Mouse (Mus musculus): Measurements from ENCODE around the gene Alox15. TPM values are rescaled to one million over a fixed set of nuclear protein-coding genes. Genes with fewer than 3 reads are reported as not detected.

Gene Alox15
- polyA plus RNA-seq, 1 experiment from 2014 or later, result not detected

Other genes with a start within 250 kb of the Alox15 start
- 1.6 to 5.1 TPM (median 3.1 TPM) in 3 replicates for gene Mgl2, start 221.7 kb downstream of the Alox15 start, polyA plus RNA-seq (2018)
- 10.4 to 103 TPM (median 37.8 TPM) in 3 replicates for gene Clec10a, start 195.8 kb downstream of the Alox15 start, polyA plus RNA-seq (2018)
- gene Slc16a11, start 139.3 kb downstream of the Alox15 start, polyA plus RNA-seq (2018), result not detected in 3 replicates
- gene Slc16a13, start 131.0 kb downstream of the Alox15 start, polyA plus RNA-seq (2018), result 7.4 to 12.5 TPM (median 10.7 TPM) in 3 replicates
- 0.14 TPM in 1 of 3 replicates, not detected in the others for gene Bcl6b, start 122.2 kb downstream of the Alox15 start, polyA plus RNA-seq (2018)
- gene 0610010K14Rik, start 114.1 kb downstream of the Alox15 start, polyA plus RNA-seq (2018), result 55.0 to 61.6 TPM (median 59.2 TPM) in 3 replicates
- gene Gm21988, start 112.2 kb downstream of the Alox15 start, polyA plus RNA-seq (2018), result 2.6 to 6.0 TPM (median 4.8 TPM) in 3 replicates
- 534 to 573 TPM (median 562 TPM) in 3 replicates for gene Rnasek, start 112.2 kb downstream of the Alox15 start, polyA plus RNA-seq (2018)
- 0.09 to 0.95 TPM (median 0.17 TPM) in 3 replicates for gene Alox12, start 96.7 kb downstream of the Alox15 start, polyA plus RNA-seq (2018)
- not detected in 3 replicates for gene Alox12e, start 29.4 kb downstream of the Alox15 start, polyA plus RNA-seq (2018)
- 16.8 to 21.8 TPM (median 20.3 TPM) in 3 replicates for gene Pelp1, start 58.0 kb upstream of the Alox15 start, polyA plus RNA-seq (2018)
- gene Arrb2, start 80.6 kb upstream of the Alox15 start, polyA plus RNA-seq (2018), result 230 to 319 TPM (median 312 TPM) in 3 replicates
- gene Med11, start 99.9 kb upstream of the Alox15 start, polyA plus RNA-seq (2018), result 29.8 to 44.9 TPM (median 39.4 TPM) in 3 replicates
- 2.4 to 5.2 TPM (median 4.4 TPM) in 3 replicates for gene Zmynd15, start 107.4 kb upstream of the Alox15 start, polyA plus RNA-seq (2018)
- gene Cxcl16, start 108.0 kb upstream of the Alox15 start, polyA plus RNA-seq (2018), result 84.4 to 133 TPM (median 111 TPM) in 3 replicates
- 2.7 to 4.1 TPM in 2 of 3 replicates, not detected in the other for gene Tm4sf5, start 153.2 kb upstream of the Alox15 start, polyA plus RNA-seq (2018)
- gene Vmo1, start 162.6 kb upstream of the Alox15 start, polyA plus RNA-seq (2018), result not detected in 3 replicates
- not detected in 3 replicates for gene Gltpd2, start 167.2 kb upstream of the Alox15 start, polyA plus RNA-seq (2018)
- 305 to 399 TPM (median 395 TPM) in 3 replicates for gene Psmb6, start 173.3 kb upstream of the Alox15 start, polyA plus RNA-seq (2018)
- gene Gm40193, start 180.9 kb upstream of the Alox15 start, polyA plus RNA-seq (2018), result not detected in 3 replicates
- gene Pld2, start 188.0 kb upstream of the Alox15 start, polyA plus RNA-seq (2018), result 19.1 to 36.3 TPM (median 25.0 TPM) in 3 replicates
- 23.4 to 63.5 TPM (median 51.1 TPM) in 3 replicates for gene Mink1, start 210.8 kb upstream of the Alox15 start, polyA plus RNA-seq (2018)

All from macrophage (primary cell).